Mouse (Mus musculus): ENCODE results near the gene Wnt9b.
"Not testable (repeated sequence)": the region's sequence is repeated elsewhere in the genome, so short reads cannot be mapped to it uniquely, and the experiment has no call there.

Wnt9b gene

GRCm38 (mm10) chr11:103749306-103750089 lies at the start of gene Wnt9b:
Wnt9b (minus strand) TSS chr11:103749821.
- peak; percentile 38 for DNase-seq (ENCODE audit: low spot score)

DNA sequence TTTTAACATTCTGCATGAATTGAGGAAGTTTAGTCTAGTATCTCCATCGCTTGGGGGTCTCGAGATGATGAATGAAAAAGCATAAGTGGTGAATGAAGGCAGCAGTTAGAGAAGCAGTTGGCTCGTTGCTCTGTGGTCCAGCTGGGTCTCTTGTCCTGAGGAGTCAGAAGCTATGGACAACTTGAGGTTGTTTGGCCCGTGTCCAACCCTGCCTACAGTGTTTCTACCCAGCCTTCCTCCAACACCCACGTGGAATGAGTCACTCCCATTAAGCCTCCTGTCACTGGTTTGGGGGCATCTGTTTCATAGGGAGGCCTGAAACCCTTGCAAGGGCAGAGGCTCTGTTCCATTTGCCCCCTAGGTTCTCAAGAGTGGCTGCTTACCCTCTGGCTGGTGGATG lies 40.3 kb upstream of the Wnt9b start:
- no peak for DNase-seq (ENCODE audit: low spot score)

- no peak for DNase-seq (ENCODE audit: low spot score)
Measured at GRCm38 (mm10) chr11:103780152-103780551, 30.5 kb upstream of the Wnt9b start.

DNA sequence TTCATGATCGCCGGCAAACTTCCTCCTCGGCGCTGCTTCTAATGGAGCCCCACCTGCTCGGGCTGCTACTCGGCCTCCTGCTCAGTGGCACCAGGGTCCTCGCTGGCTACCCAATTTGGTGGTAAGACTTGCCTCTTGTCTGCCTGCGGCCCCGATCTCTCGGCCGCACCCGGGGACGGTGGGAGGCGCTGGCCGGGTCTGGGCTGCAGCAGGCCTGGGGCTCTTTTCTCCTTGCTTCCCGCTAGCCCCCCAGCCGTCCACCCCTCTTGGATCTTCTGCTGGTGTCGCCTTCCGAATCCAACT lies 24.6 kb upstream of the Wnt9b start:
- DNase-seq (ENCODE audit: low spot score) = no peak

DNA sequence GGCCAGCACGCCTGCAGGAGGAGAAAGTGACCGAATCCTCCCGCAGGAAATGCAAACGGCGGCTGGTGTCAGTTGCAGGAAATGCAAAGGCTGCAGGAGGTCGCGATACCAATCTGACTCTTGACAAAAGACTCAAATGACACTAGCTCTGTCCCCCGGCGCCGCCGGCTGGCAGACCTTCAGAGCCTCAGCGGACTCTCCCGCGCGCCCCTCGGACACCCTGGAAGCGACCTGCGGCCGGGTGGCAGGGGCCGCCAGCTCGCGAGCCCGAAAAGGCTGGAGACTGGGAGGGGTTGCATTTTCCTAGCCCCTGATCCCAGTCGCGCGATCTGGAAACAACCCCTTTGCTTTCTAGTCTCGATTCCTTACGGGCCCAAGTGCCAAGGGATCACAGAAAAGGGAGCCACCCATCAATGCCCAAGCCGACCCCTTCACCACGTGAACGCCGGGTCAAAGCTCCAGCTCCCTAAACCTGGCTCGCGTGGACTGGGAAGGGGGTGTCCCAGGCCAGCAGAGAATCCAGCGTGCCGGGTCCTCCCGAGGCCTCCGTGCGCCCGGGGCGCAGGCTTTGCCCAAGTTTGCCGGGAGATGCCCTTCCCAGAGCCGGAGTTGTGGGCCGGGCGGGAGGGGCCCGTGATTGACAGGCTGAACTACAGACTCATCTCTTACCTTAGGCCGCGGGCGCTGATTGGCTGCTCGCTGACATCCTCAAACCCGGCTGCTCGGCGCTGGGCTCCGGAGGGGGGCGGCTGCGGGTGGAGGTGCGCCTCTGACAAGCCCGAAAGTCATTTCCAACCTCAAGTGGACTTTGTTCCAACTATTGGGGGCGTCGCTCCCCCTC lies 24.0 kb upstream of the Wnt9b start, which contains the start of gene Wnt3:
Gene Wnt3, plus strand, starts transcription at position 764 of the 841 bp plus-strand sequence.
- peak; percentile 25 for DNase-seq (ENCODE audit: low spot score)

GRCm38 (mm10) chr11:103772505-103773386 lies 23.1 kb upstream of the Wnt9b start:
- no peak for DNase-seq (ENCODE audit: low spot score)

DNA sequence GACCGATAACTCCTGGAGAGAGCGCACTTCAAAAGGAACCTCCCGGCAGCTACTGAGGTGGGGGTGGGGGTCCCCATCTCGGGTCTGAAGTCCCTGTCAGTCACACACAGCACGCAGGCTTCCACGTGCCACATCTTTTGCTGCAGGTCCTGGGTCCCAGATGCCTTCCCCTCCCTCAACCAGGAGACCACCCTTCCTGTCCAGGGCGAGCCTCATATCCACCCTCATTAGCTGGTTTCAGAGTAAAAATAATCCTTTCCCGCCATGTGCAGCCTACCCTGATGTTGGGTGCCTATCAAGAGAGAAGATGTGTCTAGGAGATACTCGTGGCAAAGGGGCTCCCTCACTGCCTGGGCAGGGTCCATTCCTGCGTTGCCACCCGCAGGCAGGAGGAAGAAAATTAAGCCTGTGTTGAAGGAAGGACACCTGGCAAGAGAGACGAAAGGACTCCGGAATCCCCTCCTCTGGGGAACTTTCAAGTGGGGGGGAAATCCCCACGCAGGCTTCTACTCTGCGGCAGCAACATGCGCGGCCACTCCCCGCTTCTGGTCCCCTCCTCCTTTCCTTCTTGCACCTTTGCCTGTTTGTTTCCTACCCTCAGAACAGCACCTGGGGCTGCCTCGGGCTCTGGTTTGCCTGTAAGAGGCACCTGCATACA lies 21.7 kb upstream of the Wnt9b start:
- no peak for DNase-seq (ENCODE audit: low spot score)

DNA sequence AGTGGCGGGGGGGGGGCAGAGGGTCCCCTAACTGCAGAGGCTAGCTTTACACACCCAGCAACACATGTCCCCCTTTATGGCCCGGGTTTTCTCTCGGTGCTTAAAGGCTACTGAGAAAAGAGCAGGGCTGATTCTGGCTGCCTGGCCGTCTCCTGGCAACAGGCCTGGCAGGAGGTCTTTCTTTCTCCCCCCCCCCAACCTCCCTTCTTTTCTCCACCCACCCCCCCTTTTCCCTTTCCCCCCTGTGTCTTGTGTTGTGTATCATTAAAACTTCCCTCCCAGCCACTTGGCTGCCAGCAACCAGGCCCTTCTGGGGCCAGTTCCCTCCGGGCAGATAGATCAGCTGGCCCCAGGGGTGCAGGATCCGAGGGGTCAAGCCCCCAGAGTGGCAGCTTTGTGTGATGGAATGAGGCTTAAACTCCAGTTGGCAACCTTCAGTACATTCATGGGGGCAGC lies 16.0 kb upstream of the Wnt9b start:
- no peak for DNase-seq (ENCODE audit: low spot score)

- no peak for DNase-seq (ENCODE audit: low spot score)
Measured at GRCm38 (mm10) chr11:103764601-103765000, 15.0 kb upstream of the Wnt9b start.

DNA sequence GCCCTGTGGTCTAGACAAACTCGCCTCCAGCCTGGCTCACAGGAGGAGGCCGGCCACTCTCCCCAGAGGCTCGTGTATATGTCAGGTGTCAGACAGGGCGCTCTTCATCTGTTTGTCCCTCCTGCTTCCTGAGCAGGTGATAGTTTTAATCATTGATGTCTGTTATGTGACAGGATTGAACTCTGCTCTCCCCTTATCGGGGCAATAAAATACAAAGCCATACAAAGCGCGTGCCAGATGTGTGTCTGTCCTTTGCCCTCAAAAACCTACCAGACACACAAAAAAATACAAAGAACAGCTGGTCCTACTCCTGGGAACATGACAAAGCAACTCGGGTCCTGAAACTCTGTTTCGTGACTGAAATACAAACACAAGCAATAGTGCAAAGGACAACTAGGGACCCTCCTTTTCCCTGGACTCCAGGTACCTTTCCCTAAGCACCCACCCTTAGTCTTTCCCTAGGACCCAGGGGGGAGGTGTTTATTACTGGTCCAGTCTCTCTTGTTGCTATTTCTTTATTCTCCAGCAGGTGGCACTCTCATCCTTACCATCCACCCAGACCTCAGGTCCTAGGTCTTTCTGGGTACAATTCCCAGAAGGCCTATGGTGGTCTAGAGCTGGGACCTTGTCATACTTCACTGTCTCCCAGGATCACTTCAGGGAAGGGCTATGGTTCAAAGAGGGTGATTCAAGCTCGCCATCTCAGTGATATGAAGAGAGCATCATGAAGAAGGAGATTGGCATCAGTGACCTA lies 14.0 kb upstream of the Wnt9b start:
- DNase-seq (ENCODE audit: low spot score) = peak; percentile 16

GRCm38 (mm10) chr11:103760891-103761290 lies 11.3 kb upstream of the Wnt9b start:
- DNase-seq (ENCODE audit: low spot score) = not testable (repeated sequence)

DNA sequence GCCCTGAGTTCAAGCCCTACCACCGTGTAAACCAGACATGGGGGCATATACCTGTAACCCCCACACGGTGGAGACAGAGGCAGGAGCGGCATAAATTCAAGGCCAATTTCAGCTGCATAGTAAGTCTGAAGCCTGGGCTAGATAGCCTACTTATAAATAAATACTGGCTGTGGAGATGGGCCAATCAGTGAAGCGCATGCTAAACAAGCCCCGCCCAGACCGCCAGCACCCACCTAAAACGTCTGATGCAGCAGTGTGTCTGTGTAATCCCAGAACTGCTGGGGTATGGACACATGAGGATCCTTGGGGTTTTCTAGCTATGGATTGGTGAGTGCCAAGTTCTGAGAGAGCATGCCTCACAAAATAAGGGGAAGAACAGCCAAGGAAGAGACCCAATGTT lies 10.5 kb upstream of the Wnt9b start:
- no peak for DNase-seq (ENCODE audit: low spot score)

- DNase-seq (ENCODE audit: low spot score) = peak; percentile 71
Measured at GRCm38 (mm10) chr11:103758706-103759105, 9.1 kb upstream of the Wnt9b start.

DNA sequence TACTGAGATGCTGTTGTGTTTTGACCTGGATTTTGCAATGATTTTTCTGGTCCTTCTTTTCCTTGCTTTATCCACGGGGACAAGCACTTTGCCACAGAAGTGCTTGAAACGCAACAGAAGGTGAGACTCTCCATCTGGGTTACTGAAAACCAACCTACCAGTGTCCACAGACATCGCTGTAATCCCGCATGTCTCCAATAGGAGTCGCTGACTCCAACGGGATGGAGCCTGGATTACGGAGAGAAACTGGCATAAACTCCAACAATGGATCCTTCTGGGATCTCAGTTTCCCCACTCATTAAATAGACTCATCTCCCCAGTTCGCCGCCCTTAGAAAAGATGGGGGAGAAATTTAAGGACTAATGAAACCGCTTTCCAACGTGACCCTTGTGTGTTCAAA lies 8.4 kb upstream of the Wnt9b start:
- DNase-seq (ENCODE audit: low spot score) = no peak

DNA sequence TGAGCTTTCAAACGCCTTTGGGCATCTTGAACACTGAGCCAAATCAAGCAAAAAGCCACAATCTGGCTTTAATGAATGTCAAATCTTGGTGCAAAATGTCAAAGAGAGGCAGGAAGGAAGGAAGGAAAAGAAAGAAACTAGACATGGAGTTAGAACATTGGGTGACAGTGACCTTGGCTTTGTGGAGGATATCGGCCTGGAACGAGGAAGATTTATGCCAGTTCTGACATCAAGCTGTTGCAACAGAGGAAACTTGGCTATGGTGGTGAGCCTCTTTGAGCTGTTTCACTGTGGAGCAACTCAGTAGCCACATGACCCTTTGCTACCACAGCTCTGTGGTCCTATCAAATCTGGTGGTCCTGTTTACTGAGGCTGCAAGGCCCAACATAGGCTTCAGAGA lies 991 bp upstream of the Wnt9b start:
- no peak for DNase-seq (ENCODE audit: low spot score)

DNA sequence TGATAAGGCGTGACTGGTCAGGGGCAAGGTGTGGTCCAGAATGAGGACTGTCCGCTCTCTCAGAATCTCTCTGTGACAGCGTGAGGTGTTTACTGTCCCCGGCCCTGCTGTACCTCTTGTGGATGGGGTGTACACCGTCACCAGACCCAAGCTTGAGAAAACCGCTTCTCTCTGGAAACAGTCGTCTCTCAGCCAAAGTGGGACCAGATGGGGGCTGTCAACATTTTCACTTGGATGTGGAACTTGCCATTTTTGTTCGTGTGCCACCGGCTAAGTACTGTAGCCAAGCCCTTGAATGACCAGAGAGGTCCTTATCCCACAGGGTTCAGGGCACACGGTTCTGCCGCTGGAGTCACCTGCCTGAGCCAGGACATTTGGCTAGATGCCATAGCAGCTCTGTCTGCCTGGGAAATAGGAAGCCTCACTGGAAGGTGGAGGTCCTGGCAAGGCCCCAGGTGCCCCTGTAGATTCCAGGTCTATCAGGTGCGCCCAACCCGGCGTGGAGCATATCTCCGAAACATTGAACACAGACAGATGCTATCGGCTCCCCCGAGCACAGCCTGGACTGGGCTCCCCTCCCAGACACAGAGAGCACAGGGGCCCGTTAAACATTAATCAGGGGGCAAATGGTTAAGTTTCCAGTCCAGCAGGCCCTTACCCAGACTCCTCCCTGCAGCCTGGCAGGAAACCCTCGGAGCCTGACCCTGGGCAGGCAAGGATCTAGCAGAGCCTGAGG lies 14.4 kb downstream of the Wnt9b start:
- peak; percentile 40 for DNase-seq (ENCODE audit: low spot score)

DNA sequence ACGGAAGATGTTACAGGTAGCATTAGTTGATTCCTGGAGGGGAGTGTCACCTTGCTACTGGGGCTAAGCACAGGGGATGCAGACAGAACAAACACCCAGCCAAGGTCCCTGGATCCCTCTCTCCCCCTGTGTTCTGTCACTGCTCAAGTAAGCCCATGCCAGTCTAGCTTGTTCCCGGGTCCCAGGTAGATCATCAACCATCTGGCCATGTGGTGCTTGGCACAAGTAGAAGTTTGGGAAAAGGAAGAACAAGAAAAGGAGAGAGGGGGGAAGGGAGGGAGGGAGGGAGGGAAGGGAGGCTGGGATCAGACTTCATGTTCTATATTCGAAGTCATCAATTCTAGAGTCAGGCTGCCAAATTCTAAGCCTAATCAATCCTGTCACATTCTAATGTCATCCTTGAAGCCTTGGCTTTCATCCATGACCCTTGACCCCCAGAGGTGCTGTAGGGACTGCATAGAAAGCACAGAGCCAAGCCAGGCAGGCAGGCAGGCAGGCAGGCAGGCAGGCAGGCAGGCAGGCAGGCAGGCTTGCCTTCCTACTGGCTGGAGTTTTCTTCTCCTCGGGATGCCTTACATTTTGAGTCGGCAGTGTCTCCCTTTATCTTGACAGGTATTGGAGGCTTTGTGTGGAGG lies 15.1 kb downstream of the Wnt9b start:
- DNase-seq (ENCODE audit: low spot score) = no peak

GRCm38 (mm10) chr11:103733961-103734360 lies 15.7 kb downstream of the Wnt9b start:
- DNase-seq (ENCODE audit: low spot score) = no peak

DNA sequence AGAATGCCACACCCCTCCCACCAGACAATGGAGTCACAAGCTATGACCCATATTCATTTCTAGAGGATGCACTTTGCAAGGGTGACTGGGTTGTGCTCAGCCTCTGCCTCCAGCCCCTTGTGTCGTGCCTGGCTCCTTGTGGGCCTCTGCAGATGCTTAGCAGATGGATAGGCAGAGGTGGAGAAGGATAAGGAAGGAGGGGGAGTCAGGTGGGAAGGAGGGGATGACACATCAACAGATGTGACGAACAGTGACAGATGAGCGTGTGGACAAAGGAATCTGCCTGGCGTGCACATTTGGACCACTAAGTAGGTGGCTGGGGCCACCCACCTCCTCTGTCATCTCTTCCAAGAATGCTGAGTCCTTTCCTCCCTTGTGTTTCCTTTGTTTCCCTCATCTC lies 16.6 kb downstream of the Wnt9b start:
- no peak for DNase-seq (ENCODE audit: low spot score)

DNA sequence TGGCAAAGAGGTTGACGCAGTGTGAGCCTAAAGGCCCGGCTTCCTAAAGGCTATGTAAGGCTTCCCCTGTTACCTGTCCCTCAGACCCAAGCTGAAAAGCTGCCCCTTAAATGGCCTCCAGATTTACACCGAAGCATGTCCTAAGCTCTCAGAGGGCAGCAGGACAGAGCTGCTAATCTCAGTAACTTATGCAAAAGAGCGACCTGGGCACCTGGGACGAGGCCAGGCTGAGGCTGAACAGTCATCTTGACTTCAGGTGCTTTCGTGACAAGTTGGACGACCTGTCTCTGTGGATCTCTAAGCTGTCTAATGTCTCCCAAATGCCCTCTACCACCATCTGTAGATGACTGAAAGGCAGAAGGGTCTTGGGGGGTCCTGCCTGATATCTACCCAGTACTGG lies 17.3 kb downstream of the Wnt9b start:
- DNase-seq (ENCODE audit: low spot score) = no peak

Data from testis, postnatal 14 days (tissue).